Mouse (Mus musculus): Measurements from ENCODE around the gene Slc5a7.

Slc5a7 gene

DNA sequence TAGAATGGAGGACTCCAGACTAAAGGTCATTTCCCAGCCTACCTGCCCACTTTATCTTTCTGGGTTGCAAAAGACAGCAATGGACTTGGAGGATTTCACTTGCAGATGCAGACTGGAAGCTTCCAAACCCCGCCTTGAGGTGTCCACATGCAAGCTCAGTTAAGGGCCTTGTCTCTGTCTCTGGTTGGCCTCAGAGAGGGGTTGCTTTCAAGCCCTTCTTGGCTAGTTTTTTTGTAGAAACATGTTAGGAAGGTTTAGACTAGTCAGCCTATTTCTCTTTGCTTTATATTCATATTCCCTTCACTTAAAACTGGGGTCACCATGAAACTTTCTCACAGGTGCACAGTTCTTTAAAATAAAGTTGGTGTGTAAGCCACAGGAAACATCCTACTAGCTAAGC lies at the start of gene Slc5a7:
Gene Slc5a7, minus strand, starts transcription at position 101 of the 400 bp plus-strand sequence.
- DNase-seq (ENCODE audit: low read depth, low spot score), result no peak

DNA sequence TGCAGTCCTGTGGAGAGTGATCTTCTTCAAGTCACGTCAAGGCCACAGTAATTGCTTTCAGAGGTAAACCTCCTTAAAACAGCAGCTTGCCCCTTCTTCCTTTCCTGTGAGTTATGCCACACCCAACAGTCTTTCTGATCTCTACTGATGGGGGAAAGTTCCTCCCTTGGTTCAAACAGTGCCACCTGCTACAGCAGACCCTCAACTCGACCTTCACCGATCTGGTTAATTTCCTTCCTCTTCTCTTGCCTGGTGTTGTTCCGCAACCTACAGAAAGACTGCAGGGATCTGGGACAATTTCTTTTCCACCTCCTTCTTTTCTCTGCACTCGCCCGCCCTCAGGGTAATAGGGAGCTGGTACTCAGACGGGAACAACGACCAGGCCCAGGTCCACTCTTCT lies 48.8 kb upstream of the Slc5a7 start:
- no peak for DNase-seq (ENCODE audit: low read depth, low spot score)

DNA sequence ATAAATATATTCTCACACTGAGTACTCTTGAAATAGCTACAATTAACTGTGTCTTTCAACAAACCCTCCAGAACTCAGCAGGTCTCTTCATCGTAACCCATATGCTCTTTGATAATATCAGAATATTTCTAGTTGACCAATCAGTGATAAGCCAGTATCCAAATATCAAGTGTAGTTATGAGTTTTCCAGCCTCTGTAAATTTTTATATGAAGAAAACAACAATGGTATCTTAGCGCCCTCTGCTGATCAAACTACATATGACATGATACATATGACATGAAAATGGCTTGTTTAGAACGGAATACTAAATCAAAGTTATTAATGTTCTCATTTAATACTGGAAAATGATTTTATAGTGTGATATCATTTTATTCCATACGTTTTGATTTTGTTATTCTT lies 44.6 kb upstream of the Slc5a7 start:
- peak; percentile 89 for DNase-seq (ENCODE audit: low read depth, low spot score)

DNA sequence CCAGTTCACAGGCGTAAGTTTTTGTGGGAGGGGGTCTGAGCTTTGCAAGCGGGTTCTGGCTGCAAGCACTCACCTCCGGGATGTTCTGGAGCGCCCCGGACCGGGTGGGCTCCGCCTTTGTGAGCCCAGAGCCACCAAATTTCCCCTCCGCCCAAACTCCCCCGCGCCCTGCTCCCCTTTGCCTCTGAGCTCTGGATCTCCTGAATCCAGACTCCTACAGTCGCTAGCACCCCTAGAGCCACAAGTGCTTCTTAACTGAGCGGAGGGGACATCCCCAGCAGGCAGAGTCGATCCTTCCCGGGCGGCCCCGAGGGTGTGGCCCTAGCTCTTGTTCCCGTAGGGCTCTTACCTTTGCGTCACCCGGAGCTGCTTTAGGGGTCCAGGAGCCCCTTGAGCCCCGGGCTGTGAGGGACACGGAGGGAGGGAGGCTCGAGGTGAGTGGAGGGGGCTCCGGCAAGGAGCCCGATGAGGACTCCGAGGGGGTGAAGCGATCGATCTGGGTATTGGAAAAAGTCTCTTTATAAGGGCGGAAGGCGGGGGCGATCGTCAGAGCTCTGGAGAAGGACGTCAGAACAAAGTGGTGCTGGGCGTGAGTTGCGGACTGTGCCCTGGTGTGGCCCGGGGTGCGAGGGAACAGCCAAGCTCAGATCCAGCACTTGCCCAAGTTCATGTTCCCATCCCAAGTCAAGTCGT lies 456 bp downstream of the Slc5a7 start:
- DNase-seq (ENCODE audit: low read depth, low spot score), result no peak

DNA sequence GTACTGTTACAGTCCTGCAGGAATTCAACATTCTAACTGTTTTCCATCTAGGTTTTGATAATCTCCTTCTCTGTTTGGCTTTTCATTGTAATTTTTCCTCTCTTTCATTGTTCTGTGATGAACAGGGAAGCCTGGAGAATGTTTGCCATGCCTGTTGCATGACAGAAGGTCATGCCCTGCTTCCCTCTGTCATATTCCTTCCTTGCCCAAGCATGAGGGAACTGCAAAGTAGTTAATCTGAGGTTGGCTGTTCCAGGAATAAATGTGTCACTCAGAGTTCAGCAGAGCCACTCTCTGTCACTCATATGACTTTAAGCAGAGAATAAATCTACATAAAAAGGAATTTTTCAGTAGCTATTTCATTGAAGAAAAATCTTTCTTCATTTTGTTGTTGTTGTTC lies 48.1 kb downstream of the Slc5a7 start:
- DNase-seq (ENCODE audit: low read depth, low spot score), result no peak

DNA sequence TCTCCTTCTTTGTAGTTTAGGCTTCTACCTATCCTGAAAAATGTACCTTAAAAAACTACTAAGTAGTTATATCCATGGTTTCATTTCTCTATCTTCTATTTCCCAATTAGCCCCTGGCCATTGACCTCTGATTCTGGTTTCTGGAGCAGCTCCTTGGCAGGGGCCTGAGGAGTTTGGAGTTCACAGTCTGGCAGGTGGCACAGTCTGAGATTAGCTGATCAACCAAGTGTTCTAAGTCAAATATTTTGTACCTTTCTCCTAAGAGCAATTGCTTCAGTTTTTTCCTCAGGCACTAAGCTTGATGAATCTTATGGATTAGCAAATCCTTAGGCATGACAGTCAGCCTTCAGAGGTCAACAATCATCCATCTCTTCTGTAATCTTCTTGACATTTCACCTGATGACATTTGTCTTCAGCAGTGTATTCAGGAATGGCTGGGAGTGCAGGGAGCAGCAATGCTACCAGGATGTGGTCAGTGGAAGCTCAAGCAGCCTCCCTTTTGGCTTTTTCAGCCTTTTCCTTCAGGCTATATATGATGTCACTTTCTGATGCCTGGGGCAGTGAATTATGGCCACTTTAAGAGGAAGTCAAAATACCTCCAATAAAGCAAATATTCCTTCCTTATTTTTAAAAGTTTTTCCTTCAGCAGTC lies 55.1 kb downstream of the Slc5a7 start:
- DNase-seq (ENCODE audit: low read depth, low spot score), result no peak

DNA sequence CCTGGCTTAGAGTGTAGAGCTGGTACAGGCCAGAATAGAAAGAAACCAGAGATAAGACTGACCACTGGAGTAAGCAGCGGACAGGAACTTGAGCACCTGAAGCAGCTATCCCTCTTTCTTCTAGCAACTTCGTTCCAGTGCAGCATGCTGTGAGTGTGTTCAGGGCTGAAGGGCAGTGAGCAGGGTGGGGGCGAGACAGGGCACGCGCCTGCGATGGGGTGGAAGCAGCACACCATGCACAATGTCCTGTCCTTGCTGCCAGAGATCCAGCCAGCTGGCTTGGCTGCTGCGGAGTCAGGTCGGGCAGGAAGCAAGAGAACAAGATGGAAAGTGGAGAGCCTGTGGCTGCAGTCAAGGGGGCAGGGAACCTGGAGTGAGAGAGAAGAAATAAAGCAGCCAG lies 59.4 kb downstream of the Slc5a7 start:
- DNase-seq (ENCODE audit: low read depth, low spot score), result no peak
